Mouse (Mus musculus): Measurements from ENCODE around the gene Aff3. TPM values are rescaled to one million over a fixed set of nuclear protein-coding genes. Genes with fewer than 3 reads are reported as not detected.

Gene Aff3
- polyA plus RNA-seq, 1 experiment from 2014 or later = 1.9 TPM

GRCm38 (mm10) chr1:38488667-38489210 is 176.0 kb downstream of the Aff3 start:
- Histone ChIP-seq H3K4me3 (ENCODE audit: low read depth, low read length) (no peak overlapping the region), H3K9ac (ENCODE audit: low read length) (no peak overlapping the region), H3K27ac (replicated peaks) (no peak overlapping the region), H3K4me1 (replicated peaks; ENCODE audit: control insufficient read depth, insufficient read depth) (no peaks in the 10 kb centered on the region), H3K27me3 (ENCODE audit: control insufficient read depth, insufficient read depth, low read length) (no peaks in the 10 kb centered on the region), H3K9me3 (ENCODE audit: control insufficient read depth, low read length) (no peaks in the 10 kb centered on the region), H3K4me2 (replicated peaks; ENCODE audit: low read depth) (no peak overlapping the region), H3K36me3 (ENCODE audit: control insufficient read depth, insufficient read depth, low read length) (no peaks in the 10 kb centered on the region)
- TF ChIP-seq EP300 (optimal IDR thresholded peaks at IDR 0.05) (no peak), CTCF (IDR thresholded peaks at IDR 0.05; ENCODE audit: low read depth) (no peak)
- no peak for DNase-seq (ENCODE audit: low spot score)
- ATAC-seq (ENCODE audit: low FRiP score, low TSS enrichment) = no peak
- 64% methylated on average over 8 of the region's 8 CpGs for WGBS

GRCm38 (mm10) chr1:38487884-38488283 is 176.9 kb downstream of the Aff3 start:
- Histone ChIP-seq H3K27me3 (ENCODE audit: control insufficient read depth, insufficient read depth, low read length) (no peaks in the 10 kb centered on the region), H3K4me2 (replicated peaks; ENCODE audit: low read depth) (no peak overlapping the region), H3K9me3 (ENCODE audit: control insufficient read depth, low read length) (no peaks in the 10 kb centered on the region), H3K27ac (replicated peaks) (no peak overlapping the region), H3K4me3 (ENCODE audit: low read depth, low read length) (no peak overlapping the region), H3K9ac (ENCODE audit: low read length) (no peak overlapping the region), H3K4me1 (replicated peaks; ENCODE audit: control insufficient read depth, insufficient read depth) (no peaks in the 10 kb centered on the region), H3K36me3 (ENCODE audit: control insufficient read depth, insufficient read depth, low read length) (no peaks in the 10 kb centered on the region)
- TF ChIP-seq EP300 (optimal IDR thresholded peaks at IDR 0.05) = no peak
- TF ChIP-seq CTCF (IDR thresholded peaks at IDR 0.05; ENCODE audit: low read depth) = no peak
- ATAC-seq (ENCODE audit: low FRiP score, low TSS enrichment) (peak; percentile 79), DNase-seq (ENCODE audit: low spot score) (no peak)
- WGBS = 70% methylated on average over 2 of the region's 2 CpGs

GRCm38 (mm10) chr1:38483191-38483590 is 181.6 kb downstream of the Aff3 start:
- Histone ChIP-seq H3K27ac (replicated peaks) (no peak overlapping the region), H3K4me2 (replicated peaks; ENCODE audit: low read depth) (no peak overlapping the region), H3K9ac (ENCODE audit: low read length) (no peak overlapping the region), H3K36me3 (ENCODE audit: control insufficient read depth, insufficient read depth, low read length) (no peaks in the 10 kb centered on the region), H3K4me1 (replicated peaks; ENCODE audit: control insufficient read depth, insufficient read depth) (no peaks in the 10 kb centered on the region), H3K27me3 (ENCODE audit: control insufficient read depth, insufficient read depth, low read length) (no peaks in the 10 kb centered on the region), H3K9me3 (ENCODE audit: control insufficient read depth, low read length) (no peaks in the 10 kb centered on the region), H3K4me3 (ENCODE audit: low read depth, low read length) (no peak overlapping the region)
- no peak for ATAC-seq (ENCODE audit: low FRiP score, low TSS enrichment)
- 59% methylated on average over 2 of the region's 2 CpGs for WGBS
- DNase-seq (ENCODE audit: low spot score) = no peak
- TF ChIP-seq CTCF (IDR thresholded peaks at IDR 0.05; ENCODE audit: low read depth) (no peak), EP300 (optimal IDR thresholded peaks at IDR 0.05) (no peak)

DNA sequence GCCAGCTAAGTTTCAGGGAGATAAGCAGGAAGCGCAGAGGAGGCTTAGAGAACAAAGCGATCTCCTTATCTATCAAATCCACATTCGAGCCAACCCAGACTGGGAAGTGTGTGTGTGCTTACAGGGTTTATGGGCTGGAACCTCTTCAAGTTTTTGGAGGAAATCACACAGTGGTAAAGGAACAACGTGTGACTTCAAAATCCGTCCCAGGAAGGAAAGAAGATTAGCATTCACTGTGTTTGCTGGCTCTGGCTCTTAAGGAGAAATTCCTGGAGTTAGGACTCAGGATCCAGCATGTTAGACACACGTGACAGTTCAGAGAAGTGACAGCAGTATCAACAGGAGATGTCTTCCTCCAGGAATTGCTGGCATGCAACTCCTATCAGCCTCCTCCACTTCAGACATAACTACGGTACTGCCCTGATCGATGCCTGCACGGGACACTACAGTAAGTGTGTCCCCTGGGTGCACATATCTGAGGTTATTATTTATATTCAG is 186.5 kb downstream of the Aff3 start:
- Histone ChIP-seq H3K27me3 (ENCODE audit: control insufficient read depth, insufficient read depth, low read length) (no peaks in the 10 kb centered on the region), H3K4me1 (replicated peaks; ENCODE audit: control insufficient read depth, insufficient read depth) (no peaks in the 10 kb centered on the region), H3K36me3 (ENCODE audit: control insufficient read depth, insufficient read depth, low read length) (no peaks in the 10 kb centered on the region), H3K4me2 (replicated peaks; ENCODE audit: low read depth) (no peak overlapping the region), H3K9me3 (ENCODE audit: control insufficient read depth, low read length) (no peaks in the 10 kb centered on the region), H3K27ac (replicated peaks) (no peak overlapping the region), H3K4me3 (ENCODE audit: low read depth, low read length) (no peak overlapping the region), H3K9ac (ENCODE audit: low read length) (no peak overlapping the region)
- no peak for TF ChIP-seq EP300 (optimal IDR thresholded peaks at IDR 0.05)
- TF ChIP-seq CTCF (IDR thresholded peaks at IDR 0.05; ENCODE audit: low read depth) = no peak
- 36% methylated on average over 9 of the region's 9 CpGs for WGBS
- no peak for ATAC-seq (ENCODE audit: low FRiP score, low TSS enrichment)
- DNase-seq (ENCODE audit: low spot score) = no peak

DNA sequence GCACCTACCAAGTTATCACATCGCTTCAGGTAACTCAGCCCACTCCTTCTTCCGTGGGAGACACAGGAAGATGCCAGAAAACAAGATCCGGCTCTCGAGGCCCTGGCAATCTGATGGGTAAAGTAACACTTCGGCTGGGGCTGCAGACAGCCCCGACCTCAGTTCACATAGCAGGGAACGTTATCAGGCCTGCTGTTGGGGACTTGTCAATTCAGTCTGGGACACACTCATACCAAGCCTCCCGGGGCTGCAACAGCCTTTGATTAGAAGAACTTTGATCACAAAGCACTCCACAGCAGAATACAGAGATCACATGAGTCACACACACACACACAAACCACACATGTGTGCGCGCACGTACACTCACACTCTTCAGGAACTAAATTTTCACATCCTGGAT is 193.9 kb downstream of the Aff3 start:
- H3K36me3 ChIP-seq (ENCODE audit: control insufficient read depth, insufficient read depth, low read length) = no peaks in the 10 kb centered on the region
- ATAC-seq (ENCODE audit: low FRiP score, low TSS enrichment) (no peak), DNase-seq (ENCODE audit: low spot score) (no peak)
- WGBS = 59% methylated on average over 11 of the region's 11 CpGs
- no peaks in the 10 kb centered on the region for H3K27me3 ChIP-seq (ENCODE audit: control insufficient read depth, insufficient read depth, low read length)
- no peak for TF ChIP-seq EP300 (optimal IDR thresholded peaks at IDR 0.05)
- TF ChIP-seq CTCF (IDR thresholded peaks at IDR 0.05; ENCODE audit: low read depth) = no peak
- H3K4me2 ChIP-seq (replicated peaks; ENCODE audit: low read depth) = no peak overlapping the region
- no peaks in the 10 kb centered on the region for H3K9me3 ChIP-seq (ENCODE audit: control insufficient read depth, low read length)
- H3K9ac ChIP-seq (ENCODE audit: low read length) = no peak overlapping the region
- H3K4me1 ChIP-seq (replicated peaks; ENCODE audit: control insufficient read depth, insufficient read depth) = no peaks in the 10 kb centered on the region
- no peak overlapping the region for H3K4me3 ChIP-seq (ENCODE audit: low read depth, low read length)
- H3K27ac ChIP-seq (replicated peaks) = no peak overlapping the region

DNA sequence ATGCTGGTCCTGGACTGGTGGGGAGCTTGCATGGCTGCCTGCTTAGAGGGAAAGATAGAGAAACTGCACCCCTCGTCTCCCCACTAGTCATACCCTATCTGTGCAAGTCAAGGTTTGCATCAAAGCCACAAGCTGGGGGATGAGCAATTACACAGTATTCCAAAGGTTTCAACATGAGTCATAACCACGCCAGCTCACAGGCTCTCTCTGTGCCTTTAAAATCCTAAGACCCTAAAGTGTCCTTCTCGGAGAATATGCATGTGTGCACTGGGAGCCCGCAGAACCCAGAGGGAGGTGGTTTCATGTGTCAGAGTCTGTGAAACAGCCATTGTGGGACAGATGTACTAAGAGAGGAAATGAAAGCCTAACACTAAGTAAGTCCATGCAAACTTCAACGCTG is 194.6 kb downstream of the Aff3 start:
- DNase-seq (ENCODE audit: low spot score) (no peak), ATAC-seq (ENCODE audit: low FRiP score, low TSS enrichment) (no peak)
- H3K27me3 ChIP-seq (ENCODE audit: control insufficient read depth, insufficient read depth, low read length) = no peaks in the 10 kb centered on the region
- no peak overlapping the region for H3K4me3 ChIP-seq (ENCODE audit: low read depth, low read length)
- H3K27ac ChIP-seq (replicated peaks) = no peak overlapping the region
- TF ChIP-seq CTCF (IDR thresholded peaks at IDR 0.05; ENCODE audit: low read depth) (no peak), EP300 (optimal IDR thresholded peaks at IDR 0.05) (no peak)
- H3K9me3 ChIP-seq (ENCODE audit: control insufficient read depth, low read length) = no peaks in the 10 kb centered on the region
- 55% methylated on average over 5 of the region's 5 CpGs for WGBS
- H3K4me2 ChIP-seq (replicated peaks; ENCODE audit: low read depth) = no peak overlapping the region
- H3K36me3 ChIP-seq (ENCODE audit: control insufficient read depth, insufficient read depth, low read length) = no peaks in the 10 kb centered on the region
- no peak overlapping the region for H3K9ac ChIP-seq (ENCODE audit: low read length)
- no peaks in the 10 kb centered on the region for H3K4me1 ChIP-seq (replicated peaks; ENCODE audit: control insufficient read depth, insufficient read depth)

Measured in stomach, postnatal 0 days (tissue).